Mouse (Mus musculus) embryonic fibroblast, embryonic 13.5 days (primary cell): ENCODE measurements around the gene 1700030J22Rik.

Experiments
- CTCF ChIP-seq: IDR thresholded peaks from 2 replicates; pipeline ENCODE4 v1.5.1; 2011; ENCODE audit warnings: mild to moderate bottlenecking, control low read depth, low read length, moderate library complexity, borderline replicate concordance; ENCODE audit not compliant: insufficient read depth
- POLR2A ChIP-seq: IDR thresholded peaks from 2 replicates; pipeline ENCODE4 v1.6.1; 2011; ENCODE audit warnings: low read depth, mild to moderate bottlenecking, control low read depth, low read length, moderate library complexity

GRCm38 (mm10) chr8:117022297-117022993 is 43.7 kb upstream of the 1700030J22Rik start:
- no peak for TF ChIP-seq CTCF
- no peak for TF ChIP-seq POLR2A
